Mouse (Mus musculus) heart, postnatal 0 days (tissue): ENCODE results near the gene Slc24a4.

Experiments
- CTCF ChIP-seq: IDR thresholded peaks from 2 replicates; pipeline ENCODE4 v1.5.1; 2016; ENCODE audit warnings: antibody characterized with exemption, control low read depth, low read depth
- EP300 ChIP-seq: IDR thresholded peaks from 2 replicates; pipeline ENCODE4 v1.6.1; 2016; ENCODE audit warnings: antibody characterized with exemption, low read depth

DNA sequence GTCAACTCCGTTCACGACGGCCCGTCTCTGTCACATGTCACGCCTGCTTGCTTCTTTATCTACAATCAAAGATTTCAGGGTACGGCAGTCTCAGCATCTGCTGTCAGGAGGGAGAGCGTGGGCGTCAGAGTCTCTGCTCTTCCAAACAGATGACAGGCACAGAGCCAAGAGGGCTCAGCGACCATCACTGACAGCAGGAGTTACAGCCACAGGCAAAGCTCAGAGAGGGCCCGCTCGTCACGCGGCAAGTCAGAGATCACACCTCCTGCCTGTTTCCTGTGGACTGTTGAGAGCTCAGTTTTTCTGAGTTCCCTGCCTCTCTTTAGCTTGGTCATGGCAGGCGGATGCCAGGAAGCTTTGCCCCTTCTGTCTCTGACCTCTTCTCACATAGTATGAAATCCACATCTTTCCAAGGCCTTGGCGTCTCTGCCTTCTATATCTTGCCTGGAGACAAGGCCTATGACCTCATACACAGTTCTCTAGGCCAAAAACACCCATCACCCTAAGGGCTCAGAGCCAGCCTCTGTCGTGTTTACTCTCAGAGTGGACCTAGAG, 180.0 kb downstream of the Slc24a4 start:
- TF ChIP-seq CTCF, result no peak
- no peak for TF ChIP-seq EP300
